Mouse (Mus musculus) cerebellum, adult 2 months (tissue): ENCODE measurements around the gene Myo18a. TPM values are rescaled to one million over a fixed set of nuclear protein-coding genes. Genes with fewer than 3 reads are reported as not detected.

Experiments used
- DNase-seq, 2 experiments: peaks; one replicate each; pipeline ENCODE4 v3.0.0; 2021
- H3K27ac ChIP-seq: fragments of 200-500 bp; 2 replicates; pipeline ENCODE4 v1.5.1; 2012; ENCODE audit warnings: low read length, control low read depth, inconsistent platforms; ENCODE audit not compliant: insufficient read depth
- H3K27me3 ChIP-seq: fragments of 200-500 bp; 2 replicates; pipeline ENCODE4 v1.6.1; 2012; ENCODE audit warnings: inconsistent platforms, mild to moderate bottlenecking, low read length, moderate library complexity; ENCODE audit not compliant: control insufficient read depth, insufficient read depth
- H3K4me1 ChIP-seq: fragments of 200-500 bp; 2 replicates; pipeline ENCODE4 v1.6.1; 2011; ENCODE audit warnings: low read length; ENCODE audit not compliant: control insufficient read depth, insufficient read depth
- H3K4me3 ChIP-seq: fragments of 200-500 bp; replicated peaks from 2 replicates; pipeline ENCODE3; 2011; ENCODE audit warnings: mild to moderate bottlenecking, low read depth, low read length, control low read depth; ENCODE audit not compliant: insufficient read depth
- CTCF ChIP-seq: fragments of 200-500 bp; IDR thresholded peaks from 2 replicates; pipeline ENCODE4 v1.5.1; 2011; ENCODE audit warnings: low read depth, mild to moderate bottlenecking, control low read depth, low read length, moderate library complexity, borderline replicate concordance; ENCODE audit not compliant: insufficient read depth
- POLR2A ChIP-seq: fragments of 200-500 bp; IDR thresholded peaks from 2 replicates; pipeline ENCODE4 v1.6.1; 2011; ENCODE audit warnings: low read length, control low read depth, borderline replicate concordance; ENCODE audit not compliant: insufficient read depth
- WGBS: fragments of 180-500 bp; shearing (Covaris S2); methylation state at CpG from one replicate; pipeline ENCODE4 v1.1.7; 2018; 5-methylcytosine and 5-hydroxymethylcytosine counted together
- polyA plus RNA-seq: library from polyadenylated mRNA; depleted of rRNA; stranded (reverse); fragments of >200 nt; gene quantifications from 2 replicates; pipeline ENCODE4 v1.2.3, GENCODE M21; 2012; rRNA removed

Gene Myo18a
- polyA plus RNA-seq, 1 experiment = 62.1 TPM

- Histone ChIP-seq H3K27me3 (no peaks in the 10 kb centered on the region), H3K4me1 (peaks cover 10% of the 10 kb centered on the region), H3K27ac (no peak overlapping the region), H3K4me3 (no peak overlapping the region)
- TF ChIP-seq CTCF (no peak), POLR2A (no peak)
- no peak for DNase-seq
- 89% methylated on average over 6 of the region's 6 CpGs for WGBS
These were observed 146.7 kb downstream of the Myo18a start for GRCm38 (mm10) chr11:77909776-77910175.

- H3K27ac ChIP-seq = no peak overlapping the region
- no peaks in the 10 kb centered on the region for H3K27me3 ChIP-seq
- H3K4me3 ChIP-seq = no peak overlapping the region
- 90% methylated on average over 6 of the region's 6 CpGs for WGBS
- TF ChIP-seq CTCF (no peak), POLR2A (no peak)
- peaks cover 3% of the 10 kb centered on the region for H3K4me1 ChIP-seq
- no peak for DNase-seq
These were observed 150.5 kb downstream of the Myo18a start for GRCm38 (mm10) chr11:77913505-77913904.

- Histone ChIP-seq H3K27ac (no peak overlapping the region), H3K27me3 (no peaks in the 10 kb centered on the region), H3K4me3 (no peak overlapping the region), H3K4me1 (peaks cover 3% of the 10 kb centered on the region; the same call in 1 of the 2 replicates)
- 53% methylated on average over 32 of the region's 32 CpGs for WGBS
- no peak for TF ChIP-seq CTCF
- no peak for TF ChIP-seq POLR2A
- DNase-seq = no peak
These were observed 151.7 kb downstream of the Myo18a start for GRCm38 (mm10) chr11:77914598-77915260.

Other genes with a start within 250 kb of the Myo18a start
- 0.98 and 1.0 TPM in 2 replicates for gene Abhd15, start 248.1 kb upstream of the Myo18a start, polyA plus RNA-seq
- 11.6 and 12.8 TPM in 2 replicates for gene Trp53i13, start 247.3 kb upstream of the Myo18a start, polyA plus RNA-seq
- not detected in 2 replicates for gene Gm10392, start 244.0 kb upstream of the Myo18a start, polyA plus RNA-seq
- 26.7 and 26.8 TPM in 2 replicates for gene Taok1, start 155.4 kb upstream of the Myo18a start, polyA plus RNA-seq
- gene Nufip2, start 77.1 kb upstream of the Myo18a start, polyA plus RNA-seq = 21.5 and 23.6 TPM in 2 replicates
- gene Cryba1, start 38.0 kb upstream of the Myo18a start, polyA plus RNA-seq = not detected in 2 replicates
- gene Gm10277, start 24.5 kb downstream of the Myo18a start, polyA plus RNA-seq = not detected in 2 replicates
- gene Pipox, start 130.8 kb downstream of the Myo18a start, polyA plus RNA-seq = 6.8 and 9.0 TPM in 2 replicates
- 71.0 and 76.9 TPM in 2 replicates for gene Sez6, start 167.6 kb downstream of the Myo18a start, polyA plus RNA-seq
- 50.1 and 51.9 TPM in 2 replicates for gene Phf12, start 219.5 kb downstream of the Myo18a start, polyA plus RNA-seq